Mouse (Mus musculus) Muller cell, postnatal 12 days (primary cell): ENCODE data around the gene 1110051M20Rik.

Experiments used
- DNase-seq: peaks from one replicate; pipeline ENCODE4 v3.0.0-alpha.2; 2015; ENCODE audit errors: inconsistent ontology term

The 1110051M20Rik gene

DNA sequence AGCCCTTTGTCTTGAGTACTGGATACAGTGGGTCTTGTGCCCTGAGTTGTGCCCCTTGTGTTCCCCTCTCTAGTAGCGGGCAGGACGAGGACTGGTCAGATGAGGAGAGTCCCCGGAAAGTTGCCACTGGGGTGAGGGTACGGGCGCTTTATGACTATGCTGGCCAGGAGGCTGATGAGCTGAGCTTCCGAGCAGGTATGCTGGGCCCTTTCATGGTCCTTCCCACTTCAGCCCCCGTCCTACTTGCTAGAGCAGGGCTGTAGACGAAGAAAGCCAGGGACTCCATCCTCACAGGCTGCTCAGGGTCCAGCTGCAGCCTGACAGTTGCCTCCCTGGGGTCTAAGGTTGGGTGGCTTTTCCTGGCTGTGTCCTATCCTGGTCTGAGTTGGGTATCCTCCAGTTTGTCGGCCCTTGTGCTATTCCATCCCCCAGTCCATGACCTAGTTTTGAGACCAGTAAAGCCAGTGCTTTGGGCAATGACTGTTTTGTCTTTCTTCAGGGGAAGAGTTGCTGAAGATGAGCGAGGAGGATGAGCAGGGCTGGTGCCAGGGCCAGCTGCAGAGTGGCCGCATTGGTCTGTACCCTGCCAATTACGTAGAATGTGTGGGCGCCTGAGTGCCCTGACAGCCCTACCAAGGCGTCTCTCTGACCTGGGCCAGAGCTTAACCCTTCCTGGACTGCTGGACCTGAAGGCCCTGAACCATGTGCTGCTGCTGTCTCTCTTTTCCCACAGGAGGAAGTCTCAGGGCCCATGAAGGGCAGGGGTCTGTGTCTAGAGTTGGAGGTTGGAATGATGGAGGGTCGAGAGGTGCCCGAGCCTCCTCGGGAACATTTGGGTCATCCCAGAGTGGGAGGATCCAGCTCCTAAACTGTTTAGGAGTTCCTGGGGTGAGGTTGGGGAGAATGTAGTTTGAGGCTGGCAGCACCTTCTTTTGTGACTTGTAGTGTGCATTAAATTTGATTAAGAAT lies 180.5 kb downstream of the 1110051M20Rik start:
- DNase-seq, result no peak

GRCm38 (mm10) chr2:91259493-91259892 lies 185.0 kb downstream of the 1110051M20Rik start:
- no peak for DNase-seq

DNA sequence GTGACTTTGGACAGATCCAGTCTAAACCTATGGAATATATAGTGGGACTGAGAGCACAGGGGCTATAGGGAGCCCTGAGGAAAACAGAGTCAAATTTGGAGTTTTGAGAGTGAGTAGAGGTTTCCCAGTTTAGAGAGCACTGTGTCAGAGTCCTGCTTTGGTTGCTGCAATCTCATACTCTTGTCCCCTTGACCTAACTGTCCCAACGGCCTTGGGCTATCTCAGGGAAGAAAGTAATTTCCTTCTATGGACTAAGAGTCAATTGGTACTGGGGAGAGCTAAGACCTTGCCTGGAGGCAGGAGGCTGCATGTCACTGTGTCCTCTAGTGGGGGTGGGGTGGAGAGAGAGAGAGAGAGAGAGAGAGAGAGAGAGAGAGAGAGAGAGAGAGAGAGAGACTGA lies 185.7 kb downstream of the 1110051M20Rik start:
- no peak for DNase-seq

DNA sequence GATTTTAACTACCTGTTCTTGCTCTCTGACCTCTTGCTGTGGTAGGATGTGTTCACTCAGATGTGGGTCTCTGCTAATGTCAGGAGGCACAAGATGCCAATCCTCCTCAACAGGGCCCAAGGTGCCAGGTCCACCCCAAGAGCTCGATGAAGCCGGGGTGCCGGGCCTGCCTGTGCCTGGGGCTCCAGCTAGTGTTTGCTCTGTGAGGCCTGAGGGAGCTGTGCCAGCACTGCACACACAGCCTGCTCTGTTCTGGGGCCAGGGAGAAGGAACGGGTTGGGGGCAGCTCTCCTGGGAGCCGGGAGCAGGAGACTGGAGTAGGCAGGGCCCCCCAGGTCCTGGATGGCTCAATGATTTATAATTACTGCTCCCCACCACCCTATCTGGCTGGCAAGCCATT lies 186.4 kb downstream of the 1110051M20Rik start:
- peak; percentile 48 for DNase-seq

- peak; percentile 83 for DNase-seq
Measured at GRCm38 (mm10) chr2:91257126-91257980, 187.2 kb downstream of the 1110051M20Rik start.

GRCm38 (mm10) chr2:91256256-91257125 lies 188.0 kb downstream of the 1110051M20Rik start:
- DNase-seq, result peak; percentile 82

GRCm38 (mm10) chr2:91255661-91256150 lies 188.8 kb downstream of the 1110051M20Rik start, which contains the start of gene Pacsin3:
Gene Pacsin3 (plus strand): TSS chr2:91255954.
- DNase-seq, result peak; percentile 33

DNA sequence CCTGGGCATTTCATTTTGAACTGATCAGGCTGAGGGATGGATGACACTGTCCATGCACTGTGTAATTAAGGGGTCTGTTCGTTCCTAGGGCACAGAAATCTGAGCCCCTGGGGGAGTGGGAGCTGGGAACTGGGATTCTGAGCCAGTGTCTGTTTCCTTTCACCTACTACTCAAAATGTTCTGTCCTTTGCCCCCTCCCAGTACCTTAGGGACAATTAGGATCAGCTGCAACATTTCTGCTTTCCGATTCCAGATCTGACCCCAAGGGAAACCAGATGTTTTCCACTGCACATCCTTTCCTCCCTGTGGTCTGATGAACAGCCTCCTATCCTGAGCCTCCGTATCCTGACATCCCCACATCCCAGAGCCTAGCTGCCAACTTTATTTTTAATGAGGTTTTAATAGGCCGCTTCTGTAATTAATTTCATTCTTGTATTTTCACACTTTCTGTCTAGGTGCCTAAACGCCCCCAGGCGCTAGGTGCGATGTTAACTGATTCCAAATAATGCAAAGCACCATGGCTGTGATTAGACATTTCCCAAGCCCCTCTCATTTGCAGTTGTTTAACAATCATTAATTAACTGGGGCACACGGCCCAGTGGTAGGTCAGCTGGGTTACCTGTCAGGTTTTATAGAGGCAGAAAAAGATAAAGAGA lies 189.7 kb downstream of the 1110051M20Rik start:
- DNase-seq, result no peak

DNA sequence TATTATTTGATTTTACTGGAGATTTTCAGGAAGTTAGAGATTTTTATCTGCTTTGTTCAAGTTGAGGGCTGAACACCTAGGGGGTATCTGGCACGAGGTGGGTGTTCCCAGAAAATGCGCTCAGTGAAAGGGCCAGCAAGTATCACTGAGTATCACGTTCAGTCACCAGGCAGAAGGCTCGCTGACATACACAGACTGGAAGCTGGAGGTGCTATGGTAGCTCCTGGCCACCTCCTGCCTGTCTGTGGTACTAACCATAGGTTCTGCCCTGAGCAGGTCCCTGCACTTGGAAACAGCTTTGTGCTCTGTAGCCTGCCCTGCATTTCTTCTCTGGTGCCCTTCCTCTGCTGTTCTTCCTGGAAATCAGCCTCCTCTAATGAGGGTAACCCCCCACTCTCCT lies 192.0 kb downstream of the 1110051M20Rik start:
- no peak for DNase-seq

DNA sequence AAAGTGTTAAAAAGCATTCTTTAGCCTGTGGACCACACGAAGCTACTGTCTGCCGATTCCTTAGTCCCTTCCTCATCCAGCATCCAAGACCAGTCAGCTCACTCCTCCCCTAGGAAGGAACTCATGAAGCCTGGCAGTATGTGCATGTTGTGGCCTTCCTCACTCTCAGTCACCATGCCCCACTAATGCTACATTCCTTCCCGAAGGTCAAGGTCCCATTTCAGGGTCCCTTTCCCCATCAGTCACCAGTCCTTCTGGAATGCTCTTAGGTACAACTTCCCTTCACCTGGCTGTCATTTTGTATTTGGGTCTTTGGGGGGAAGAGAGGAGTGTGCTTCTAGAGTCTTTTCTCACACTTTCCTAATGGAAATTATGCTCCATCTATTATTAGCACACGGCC lies 192.5 kb downstream of the 1110051M20Rik start:
- DNase-seq, result no peak

- peak; percentile 59 for DNase-seq
Measured at GRCm38 (mm10) chr2:91248366-91248765, 196.1 kb downstream of the 1110051M20Rik start.

DNA sequence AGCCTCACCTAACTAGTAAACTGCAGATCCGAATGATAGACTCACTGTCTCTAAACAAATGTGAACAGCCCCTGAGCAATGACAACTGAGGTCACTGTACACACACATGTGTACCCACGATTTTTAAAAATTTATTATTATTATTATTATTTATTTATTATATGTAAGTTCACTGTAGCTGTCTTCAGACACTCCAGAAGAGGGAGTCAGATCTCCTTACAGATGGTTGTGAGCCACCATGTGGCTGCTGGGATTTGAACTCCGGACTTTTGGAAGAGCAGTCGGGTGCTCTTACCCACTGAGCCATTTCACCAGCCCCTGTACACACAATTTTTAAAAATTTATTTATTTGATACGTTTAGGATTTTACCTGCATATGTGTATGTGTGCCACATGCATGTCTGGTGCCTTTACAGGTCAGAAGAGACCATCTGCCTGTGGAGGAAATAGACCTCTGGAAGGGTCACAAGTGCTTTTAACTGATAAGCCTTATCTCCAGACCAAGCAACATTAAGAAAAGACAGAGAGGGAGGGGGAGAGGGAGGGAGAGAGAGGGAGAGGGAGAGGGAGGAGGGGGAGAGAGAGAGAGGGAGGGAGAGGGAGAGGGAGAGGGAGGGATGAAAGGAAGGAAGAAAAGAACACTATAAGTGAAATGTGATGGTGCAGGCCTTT lies 199.8 kb downstream of the 1110051M20Rik start:
- no peak for DNase-seq

DNA sequence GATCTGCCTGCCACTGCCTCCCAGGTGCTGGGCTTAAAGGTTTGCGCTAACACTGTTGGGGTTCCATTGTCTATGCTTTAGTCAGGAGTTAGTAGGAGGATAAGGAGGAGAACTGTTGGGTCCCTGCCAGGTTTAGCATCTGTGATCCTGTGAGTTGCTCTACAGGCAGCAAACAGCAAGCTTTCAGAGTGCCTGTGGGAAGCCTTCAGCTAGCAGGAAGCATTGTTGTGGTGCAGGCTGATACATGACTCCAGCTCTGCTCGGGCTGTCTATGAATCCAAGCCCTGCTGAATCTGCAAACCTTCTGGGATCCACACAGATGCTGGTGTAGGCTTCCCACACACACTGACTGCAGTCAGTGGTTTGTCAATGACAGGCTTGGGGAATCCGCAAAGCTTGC lies 201.1 kb downstream of the 1110051M20Rik start:
- peak; percentile 67 for DNase-seq

- peak; percentile 14 for DNase-seq
Measured at GRCm38 (mm10) chr2:91242547-91242946, 202.0 kb downstream of the 1110051M20Rik start.

GRCm38 (mm10) chr2:91237511-91238080 lies 206.9 kb downstream of the 1110051M20Rik start:
- peak; percentile 76 for DNase-seq

GRCm38 (mm10) chr2:91236601-91237510 lies 207.6 kb downstream of the 1110051M20Rik start, which contains the start of gene Ddb2:
Gene Ddb2 (minus strand): TSS chr2:91236982.
- DNase-seq, result peak; percentile 99

DNA sequence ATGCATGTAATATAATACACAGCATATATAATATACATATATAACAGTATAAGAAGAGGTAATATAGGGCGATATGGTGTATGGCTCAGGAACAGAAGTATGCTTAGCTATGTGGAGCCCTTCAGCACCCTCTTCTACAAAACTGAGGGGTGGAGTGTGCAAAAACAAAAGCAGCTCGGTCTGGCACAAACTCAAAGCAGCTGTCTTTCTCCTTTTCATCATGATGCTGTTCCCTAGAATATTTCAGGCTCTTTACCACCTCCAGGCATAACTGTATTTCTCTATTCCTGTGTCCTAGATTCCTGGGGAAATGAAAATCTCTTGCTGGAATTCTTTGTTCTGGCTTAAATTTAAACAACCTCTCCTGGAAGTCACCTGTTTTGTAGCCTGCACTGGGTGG lies 214.8 kb downstream of the 1110051M20Rik start:
- DNase-seq, result no peak
